Mouse (Mus musculus): ENCODE results near the gene Mtmr2.
"Not testable (repeated sequence)": the region's sequence is repeated elsewhere in the genome, so short reads cannot be mapped to it uniquely, and the experiment has no call there.

The Mtmr2 gene

DNA sequence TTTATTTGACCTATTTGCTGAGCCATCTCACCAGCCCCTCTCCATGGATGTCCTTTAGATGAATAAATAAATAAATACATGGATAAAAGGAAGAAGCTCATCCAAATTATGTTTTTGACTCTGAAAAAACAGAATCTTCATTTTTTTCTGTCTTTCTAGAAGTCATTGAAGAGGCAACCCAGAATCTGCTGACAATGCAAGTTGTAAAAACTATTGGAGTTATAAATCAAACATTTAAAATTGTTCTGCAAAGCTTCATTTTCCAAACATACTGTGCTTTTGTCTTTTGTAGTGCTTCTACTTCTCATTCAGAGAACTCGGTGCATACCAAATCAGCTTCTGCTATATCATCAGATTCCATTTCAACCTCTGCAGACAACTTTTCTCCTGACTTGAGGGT is 33.8 kb downstream of the Mtmr2 start:
- Histone ChIP-seq H3K9me3 (ENCODE audit: low read length) (no peaks in the 10 kb centered on the region), H3K36me3 (ENCODE audit: insufficient read depth, low read length) (peaks cover 32% of the 10 kb centered on the region), H3K27me3 (ENCODE audit: insufficient read depth, low read length) (no peaks in the 10 kb centered on the region), H3K4me1 (replicated peaks; ENCODE audit: low read depth, low read length) (no peaks in the 10 kb centered on the region), H3K4me3 (replicated peaks; ENCODE audit: low read length) (no peak overlapping the region)
- no peak for TF ChIP-seq POU5F1 (IDR thresholded peaks at IDR 0.05; ENCODE audit: borderline replicate concordance, low read length)
- no peak for TF ChIP-seq CTCF (conservative IDR thresholded peaks at IDR 0.05; ENCODE audit: low read length)
- no peak for TF ChIP-seq NANOG (IDR thresholded peaks at IDR 0.05; ENCODE audit: borderline replicate concordance, low read length)

- H3K27me3 ChIP-seq (ENCODE audit: insufficient read depth, low read length); H3K4me1 ChIP-seq (replicated peaks; ENCODE audit: low read depth, low read length); H3K4me3 ChIP-seq (replicated peaks; ENCODE audit: low read length); H3K9me3 ChIP-seq (ENCODE audit: low read length): not testable (repeated sequence)
- H3K36me3 ChIP-seq (ENCODE audit: insufficient read depth, low read length): peaks cover 69% of the 10 kb centered on the region
These were observed 42.7 kb downstream of the Mtmr2 start for GRCm38 (mm10) chr9:13790864-13791263.

DNA sequence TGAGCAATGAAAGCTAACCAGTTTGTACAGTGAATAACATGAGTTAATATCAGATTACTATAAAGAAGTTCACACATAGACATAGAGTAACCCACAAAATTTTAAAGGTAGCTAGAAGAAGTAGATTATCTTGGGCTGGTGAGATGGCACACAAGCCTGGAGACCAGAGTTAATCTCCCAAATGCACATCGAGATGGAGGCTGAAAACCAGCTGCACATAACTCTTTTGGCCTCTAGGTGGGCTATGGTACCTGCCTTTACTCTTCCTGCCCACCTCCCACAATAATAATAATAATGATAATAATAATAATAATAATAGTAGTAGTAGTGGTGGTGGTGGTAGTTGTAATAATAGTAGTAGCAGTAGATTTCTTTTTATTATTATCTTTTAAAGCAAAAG is 46.1 kb downstream of the Mtmr2 start:
- 0 out of 2 replicates have a peak, but pooled peaks cover 4% of the 10 kb centered on the region for H3K4me1 ChIP-seq (replicated peaks; ENCODE audit: low read depth, low read length)
- no peaks in the 10 kb centered on the region for H3K9me3 ChIP-seq (ENCODE audit: low read length)
- peaks cover 69% of the 10 kb centered on the region for H3K36me3 ChIP-seq (ENCODE audit: insufficient read depth, low read length)
- no peak overlapping the region for H3K4me3 ChIP-seq (replicated peaks; ENCODE audit: low read length)
- no peak for TF ChIP-seq NANOG (IDR thresholded peaks at IDR 0.05; ENCODE audit: borderline replicate concordance, low read length)
- TF ChIP-seq CTCF (conservative IDR thresholded peaks at IDR 0.05; ENCODE audit: low read length): peak; percentile 17; the same call in 1 of the 2 replicates
- no peaks in the 10 kb centered on the region for H3K27me3 ChIP-seq (ENCODE audit: insufficient read depth, low read length)

DNA sequence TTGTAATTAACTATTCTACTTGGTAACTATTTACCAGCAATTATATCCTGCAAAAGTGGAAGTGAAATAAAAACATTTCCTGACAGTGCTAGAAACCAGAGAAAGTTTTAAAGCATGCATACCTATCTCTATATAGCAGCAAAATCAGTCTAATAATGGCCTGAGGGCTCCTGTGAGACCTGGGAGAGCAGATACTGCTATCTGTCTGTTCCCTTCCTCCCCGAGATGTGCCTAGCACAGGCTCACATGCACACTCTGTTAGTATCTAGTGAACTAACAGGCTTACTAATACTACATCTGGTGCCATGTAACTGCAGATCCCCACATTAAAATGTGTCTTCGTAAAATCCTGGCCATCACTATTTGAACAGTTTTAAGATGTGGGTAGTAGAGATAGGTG is 46.5 kb downstream of the Mtmr2 start:
- H3K4me1 ChIP-seq (replicated peaks; ENCODE audit: low read depth, low read length): 0 out of 2 replicates have a peak, but pooled peaks cover 4% of the 10 kb centered on the region
- H3K4me3 ChIP-seq (replicated peaks; ENCODE audit: low read length): no peak overlapping the region
- no peaks in the 10 kb centered on the region for H3K9me3 ChIP-seq (ENCODE audit: low read length)
- H3K27me3 ChIP-seq (ENCODE audit: insufficient read depth, low read length): no peaks in the 10 kb centered on the region
- TF ChIP-seq CTCF (conservative IDR thresholded peaks at IDR 0.05; ENCODE audit: low read length): no peak
- no peak for TF ChIP-seq NANOG (IDR thresholded peaks at IDR 0.05; ENCODE audit: borderline replicate concordance, low read length)
- no peak for TF ChIP-seq POU5F1 (IDR thresholded peaks at IDR 0.05; ENCODE audit: borderline replicate concordance, low read length)
- H3K36me3 ChIP-seq (ENCODE audit: insufficient read depth, low read length): peaks cover 69% of the 10 kb centered on the region

GRCm38 (mm10) chr9:13804480-13804879 is 56.3 kb downstream of the Mtmr2 start:
- Histone ChIP-seq H3K4me3 (replicated peaks; ENCODE audit: low read length) (no peak overlapping the region), H3K4me1 (replicated peaks; ENCODE audit: low read depth, low read length) (no peaks in the 10 kb centered on the region), H3K27me3 (ENCODE audit: insufficient read depth, low read length) (no peaks in the 10 kb centered on the region), H3K9me3 (ENCODE audit: low read length) (no peaks in the 10 kb centered on the region), H3K36me3 (ENCODE audit: insufficient read depth, low read length) (peaks cover 88% of the 10 kb centered on the region)
- TF ChIP-seq NANOG (IDR thresholded peaks at IDR 0.05; ENCODE audit: borderline replicate concordance, low read length) (no peak), POU5F1 (IDR thresholded peaks at IDR 0.05; ENCODE audit: borderline replicate concordance, low read length) (no peak), CTCF (conservative IDR thresholded peaks at IDR 0.05; ENCODE audit: low read length) (no peak)

DNA sequence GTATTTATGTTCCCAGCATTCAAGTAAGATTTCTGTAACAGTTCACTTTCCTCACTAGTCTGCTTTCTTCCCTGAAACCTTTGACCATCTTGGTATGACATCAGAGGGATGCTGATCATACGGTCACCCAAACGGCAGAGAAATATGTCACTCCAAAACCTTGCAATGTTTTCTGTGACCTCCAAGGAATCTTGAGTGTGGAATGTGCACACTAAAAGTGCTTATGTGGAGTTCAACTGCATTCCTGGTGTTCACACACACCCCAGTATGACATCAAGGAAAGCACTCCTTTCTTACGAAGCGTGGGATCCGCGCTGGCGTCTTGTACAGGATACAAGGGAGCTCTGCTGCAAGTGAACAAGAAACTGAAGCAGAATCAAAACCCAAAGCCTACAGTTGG is 58.6 kb downstream of the Mtmr2 start:
- no peak for TF ChIP-seq CTCF (conservative IDR thresholded peaks at IDR 0.05; ENCODE audit: low read length)
- TF ChIP-seq NANOG (IDR thresholded peaks at IDR 0.05; ENCODE audit: borderline replicate concordance, low read length): no peak
- TF ChIP-seq POU5F1 (IDR thresholded peaks at IDR 0.05; ENCODE audit: borderline replicate concordance, low read length): no peak
- H3K36me3 ChIP-seq (ENCODE audit: insufficient read depth, low read length): peaks cover 95% of the 10 kb centered on the region
- H3K4me3 ChIP-seq (replicated peaks; ENCODE audit: low read length): no peak overlapping the region
- no peaks in the 10 kb centered on the region for H3K4me1 ChIP-seq (replicated peaks; ENCODE audit: low read depth, low read length)
- H3K9me3 ChIP-seq (ENCODE audit: low read length): no peaks in the 10 kb centered on the region
- H3K27me3 ChIP-seq (ENCODE audit: insufficient read depth, low read length): no peaks in the 10 kb centered on the region

DNA sequence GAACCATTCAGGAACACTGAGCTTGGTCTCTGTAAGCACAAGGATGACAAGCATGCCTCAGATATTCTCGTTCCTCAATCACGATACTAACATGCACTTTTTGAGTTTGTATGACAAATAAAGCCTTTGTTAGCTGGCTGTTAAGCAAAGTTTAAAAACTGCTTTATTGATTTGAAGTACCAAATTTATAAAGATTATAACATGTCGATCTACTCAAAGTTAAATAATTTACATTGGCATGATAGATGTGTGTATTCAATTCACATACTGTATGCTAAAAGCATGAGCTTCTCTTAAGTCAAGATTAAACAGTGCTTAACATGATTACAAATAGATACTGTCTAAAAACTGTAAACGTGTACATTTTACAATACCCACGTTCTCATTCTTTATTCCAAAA is 59.4 kb downstream of the Mtmr2 start:
- H3K27me3 ChIP-seq (ENCODE audit: insufficient read depth, low read length): no peaks in the 10 kb centered on the region
- peaks cover 97% of the 10 kb centered on the region for H3K36me3 ChIP-seq (ENCODE audit: insufficient read depth, low read length)
- H3K4me3 ChIP-seq (replicated peaks; ENCODE audit: low read length): no peak overlapping the region
- TF ChIP-seq POU5F1 (IDR thresholded peaks at IDR 0.05; ENCODE audit: borderline replicate concordance, low read length) (no peak), CTCF (conservative IDR thresholded peaks at IDR 0.05; ENCODE audit: low read length) (no peak), NANOG (IDR thresholded peaks at IDR 0.05; ENCODE audit: borderline replicate concordance, low read length) (no peak)
- no peaks in the 10 kb centered on the region for H3K9me3 ChIP-seq (ENCODE audit: low read length)
- no peaks in the 10 kb centered on the region for H3K4me1 ChIP-seq (replicated peaks; ENCODE audit: low read depth, low read length)

DNA sequence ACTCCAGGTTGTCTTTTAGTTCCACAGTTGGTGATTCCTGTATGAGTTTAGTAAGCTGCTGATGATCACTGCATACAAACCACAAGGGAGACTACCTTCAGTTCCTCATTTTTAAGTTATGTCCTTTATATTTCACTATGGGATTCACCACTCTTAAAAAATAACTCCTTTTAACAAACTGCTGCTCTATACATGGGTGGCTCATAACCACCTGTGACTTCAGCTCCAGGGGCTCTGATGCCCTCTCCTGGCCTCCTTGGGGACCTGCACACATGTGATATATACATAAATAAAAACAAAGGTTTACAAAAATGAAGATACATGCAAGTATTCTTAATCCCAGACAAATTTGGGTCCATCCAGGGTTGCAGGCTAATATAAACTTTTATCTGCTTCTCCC is 61.7 kb downstream of the Mtmr2 start:
- Histone ChIP-seq H3K4me3 (replicated peaks; ENCODE audit: low read length) (no peak overlapping the region), H3K4me1 (replicated peaks; ENCODE audit: low read depth, low read length) (no peaks in the 10 kb centered on the region), H3K9me3 (ENCODE audit: low read length) (no peaks in the 10 kb centered on the region), H3K36me3 (ENCODE audit: insufficient read depth, low read length) (peaks cover 98% of the 10 kb centered on the region), H3K27me3 (ENCODE audit: insufficient read depth, low read length) (no peaks in the 10 kb centered on the region)
- TF ChIP-seq NANOG (IDR thresholded peaks at IDR 0.05; ENCODE audit: borderline replicate concordance, low read length) (no peak), POU5F1 (IDR thresholded peaks at IDR 0.05; ENCODE audit: borderline replicate concordance, low read length) (no peak), CTCF (conservative IDR thresholded peaks at IDR 0.05; ENCODE audit: low read length) (peak; percentile 45)

- TF ChIP-seq NANOG (IDR thresholded peaks at IDR 0.05; ENCODE audit: borderline replicate concordance, low read length) (no peak), POU5F1 (IDR thresholded peaks at IDR 0.05; ENCODE audit: borderline replicate concordance, low read length) (no peak), CTCF (conservative IDR thresholded peaks at IDR 0.05; ENCODE audit: low read length) (no peak)
- Histone ChIP-seq H3K36me3 (ENCODE audit: insufficient read depth, low read length) (peaks cover 94% of the 10 kb centered on the region), H3K9me3 (ENCODE audit: low read length) (no peaks in the 10 kb centered on the region), H3K4me3 (replicated peaks; ENCODE audit: low read length) (no peak overlapping the region), H3K27me3 (ENCODE audit: insufficient read depth, low read length) (no peaks in the 10 kb centered on the region), H3K4me1 (replicated peaks; ENCODE audit: low read depth, low read length) (peaks cover 11% of the 10 kb centered on the region)
These were observed 70.2 kb downstream of the Mtmr2 start for GRCm38 (mm10) chr9:13818369-13818768.

Data from E14TG2a.4 (cell line).